Mouse (Mus musculus) cerebellum, adult 18-20 months (tissue): ENCODE measurements around the gene Mau2.
"Not testable (repeated sequence)": the region's sequence is repeated elsewhere in the genome, so short reads cannot be mapped to it uniquely, and the experiment has no call there.

Source experiments
- DNase-seq, 2 experiments: peaks; one replicate each; pipeline ENCODE4 v3.0.0; 2021

Mau2 gene

GRCm38 (mm10) chr8:70042583-70043455, at the start of gene Mau2, which contains the start of gene Sugp1:
Gene Mau2, minus strand, starts transcription at chr8:70042734.
Gene Sugp1, plus strand, starts transcription at chr8:70042813.
- peak; percentile 94 to 96 for DNase-seq

- no peak for DNase-seq
Observed at GRCm38 (mm10) chr8:70089296-70089960, 46.9 kb upstream of the Mau2 start.

DNA sequence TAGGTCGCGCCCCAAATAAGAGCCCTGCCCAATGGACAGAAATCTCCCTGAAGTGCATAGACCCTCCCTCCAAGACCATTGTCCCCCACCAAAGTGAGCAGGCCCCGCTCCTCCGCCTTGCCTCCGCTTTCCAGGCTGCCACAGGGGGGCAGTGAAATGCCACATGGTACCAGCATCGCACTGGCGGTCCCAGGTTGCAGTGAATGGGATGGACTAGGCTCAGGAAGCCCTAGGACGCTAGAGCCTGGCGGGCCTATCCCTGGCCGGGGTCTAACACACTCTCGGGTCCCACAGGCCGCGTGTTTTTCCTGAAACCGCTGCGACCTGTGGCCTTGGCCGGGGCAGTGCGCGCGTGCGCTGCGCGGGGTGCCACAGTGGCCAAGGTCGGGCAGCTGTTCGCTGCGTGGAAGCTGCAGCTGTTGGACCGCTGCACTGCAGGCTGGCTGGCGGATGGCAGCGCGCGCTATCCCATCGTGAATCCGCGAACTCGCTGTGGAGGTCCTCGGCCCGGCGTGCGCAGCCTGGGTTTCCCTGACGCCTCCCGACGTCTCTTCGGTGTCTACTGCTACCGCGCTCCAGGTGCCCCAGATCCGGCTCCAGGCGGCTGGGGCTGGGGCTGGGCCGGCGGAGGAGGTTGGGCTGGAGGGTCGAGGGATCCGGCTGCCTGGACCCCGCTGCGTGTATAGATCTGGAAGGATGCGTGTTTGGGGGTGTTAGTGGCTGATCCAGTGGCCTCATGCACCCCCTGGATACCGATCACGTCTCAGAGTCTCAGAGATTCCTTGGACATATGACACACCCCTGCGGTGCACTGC, 45.5 kb upstream of the Mau2 start:
- DNase-seq: peak; percentile 61 to 62

DNA sequence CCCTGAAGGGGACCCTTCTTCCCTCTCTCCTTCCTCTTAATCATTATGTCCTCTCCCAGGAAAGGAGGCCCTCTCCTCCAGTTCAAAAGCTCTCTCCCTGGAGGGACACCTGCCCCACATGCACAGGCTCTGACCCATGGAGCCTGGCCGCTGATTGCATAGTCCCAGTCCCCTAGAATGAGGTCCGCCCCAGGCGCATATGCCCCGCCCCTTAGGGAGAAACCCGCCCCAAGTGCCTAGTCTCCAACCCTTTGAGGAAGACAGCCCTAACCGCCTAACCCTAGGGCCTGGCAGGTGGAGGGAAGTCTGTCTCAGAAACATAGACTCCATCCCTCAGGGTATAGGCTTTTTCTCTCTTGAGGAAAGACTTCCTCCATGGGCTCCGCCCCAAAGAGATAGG, 44.7 kb upstream of the Mau2 start:
- no peak for DNase-seq

DNA sequence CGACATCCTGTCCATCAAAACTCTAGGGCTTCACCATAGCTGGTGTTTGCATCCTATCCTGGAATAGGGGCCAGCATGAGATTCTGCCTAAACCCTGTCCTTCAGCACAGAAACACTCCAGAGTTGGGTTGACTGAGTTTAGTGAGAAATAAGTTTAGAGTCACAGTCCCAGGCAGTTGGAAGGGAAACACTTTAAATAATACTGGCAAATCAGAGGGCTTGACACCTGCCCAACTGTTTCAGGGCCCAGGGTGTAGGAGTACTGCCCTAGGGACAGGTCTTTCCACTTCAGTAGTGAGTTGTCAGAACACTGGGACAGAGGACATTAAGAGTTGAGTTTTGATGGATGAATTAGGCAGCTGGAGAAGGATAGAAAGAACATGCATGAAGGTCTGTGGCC, 43.6 kb upstream of the Mau2 start:
- no peak for DNase-seq

DNA sequence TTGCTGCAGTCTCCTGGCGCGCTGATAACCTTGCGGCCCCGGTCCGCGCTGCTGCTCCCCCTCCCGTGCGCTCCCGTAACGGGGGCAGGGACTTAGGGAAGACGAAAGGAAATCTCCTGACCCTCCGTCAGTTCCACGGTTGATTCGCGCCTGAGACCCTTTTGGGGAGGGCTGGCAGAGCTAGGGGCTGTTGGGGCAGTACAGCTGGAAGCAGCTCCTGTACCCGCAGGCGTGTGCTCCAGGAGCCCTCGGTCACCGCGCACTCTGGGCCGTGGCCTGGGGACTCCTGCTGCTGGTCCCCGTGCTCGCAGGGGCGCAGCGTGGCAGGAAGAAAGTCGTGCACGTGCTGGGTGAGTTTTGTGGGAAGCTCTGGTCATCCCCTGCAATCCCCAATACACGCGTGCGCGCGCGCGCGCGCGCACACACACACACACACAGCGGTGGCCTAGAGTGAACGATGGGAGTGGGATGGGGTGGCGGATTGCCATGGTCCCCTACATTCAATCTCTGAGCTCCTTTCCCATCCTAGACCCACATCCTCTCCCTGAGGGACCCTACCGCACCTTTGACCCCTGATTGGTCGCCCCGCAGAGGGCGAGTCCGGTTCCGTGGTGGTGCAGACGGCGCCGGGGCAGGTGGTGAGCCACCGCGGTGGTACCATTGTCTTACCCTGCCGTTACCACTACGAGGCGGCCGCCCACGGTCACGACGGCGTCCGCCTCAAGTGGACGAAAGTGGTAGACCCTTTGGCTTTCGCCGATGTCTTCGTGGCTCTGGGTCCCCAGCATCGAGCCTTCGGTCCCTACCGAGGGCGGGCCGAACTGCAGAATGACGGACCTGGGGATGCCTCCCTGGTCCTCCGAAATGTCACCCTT, 41.9 kb upstream of the Mau2 start:
- peak; percentile 60 to 62 for DNase-seq

- DNase-seq: peak; percentile 91 to 95
Observed at GRCm38 (mm10) chr8:70083285-70083684, 40.8 kb upstream of the Mau2 start, which contains the start of gene Hapln4. Gene Hapln4, plus strand, starts transcription at chr8:70083457.

DNA sequence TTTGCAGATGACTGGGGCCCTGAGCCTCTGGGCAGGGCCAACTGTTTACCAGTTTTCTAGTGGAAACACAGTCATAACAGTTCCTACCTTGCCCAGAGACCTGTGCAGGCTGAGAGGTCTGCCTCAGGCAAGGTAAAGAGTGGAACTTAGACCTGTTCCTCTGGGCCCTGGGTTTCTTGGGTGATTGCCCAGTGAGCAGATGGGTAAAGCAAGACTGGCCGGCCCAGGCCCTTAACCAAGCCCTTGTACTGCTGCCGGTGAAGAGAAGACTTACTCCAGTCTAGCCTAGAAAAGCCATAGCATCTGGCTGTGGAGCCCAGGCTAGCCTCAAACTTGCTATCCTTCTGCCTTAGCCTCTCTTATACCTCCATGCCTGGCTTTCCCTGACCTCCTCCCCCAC, 39.4 kb upstream of the Mau2 start:
- peak; percentile 37 to 44 for DNase-seq

GRCm38 (mm10) chr8:70073682-70074081, 31.1 kb upstream of the Mau2 start:
- no peak for DNase-seq

DNA sequence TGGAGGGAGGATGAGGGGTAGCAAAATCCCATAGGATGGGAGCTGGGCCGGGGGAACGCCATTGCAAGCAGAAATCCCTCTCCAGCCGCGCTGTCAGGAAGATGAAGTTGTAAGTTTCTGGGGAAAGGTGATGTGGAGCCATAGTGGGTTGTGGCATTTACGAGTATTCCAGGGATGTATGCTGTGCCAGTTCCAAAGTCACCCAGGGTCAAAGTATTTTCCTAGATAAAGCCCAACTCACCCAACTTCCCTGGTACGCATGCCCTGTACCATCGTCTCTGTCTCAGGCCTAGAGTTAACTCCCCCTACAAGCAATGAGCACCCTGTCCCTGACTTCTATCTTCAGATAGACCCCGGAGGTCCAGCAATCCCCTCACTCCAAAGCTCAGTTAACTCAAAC, 30.6 kb upstream of the Mau2 start:
- no peak for DNase-seq

GRCm38 (mm10) chr8:70072441-70073069, 30.0 kb upstream of the Mau2 start, which contains the start of gene Tm6sf2:
Gene Tm6sf2, plus strand, starts transcription at chr8:70072924.
- no peak for DNase-seq

- DNase-seq: no peak
Observed at GRCm38 (mm10) chr8:70071836-70072440, 29.4 kb upstream of the Mau2 start.

- DNase-seq: no peak
Observed at GRCm38 (mm10) chr8:70057721-70058120, 15.2 kb upstream of the Mau2 start.

DNA sequence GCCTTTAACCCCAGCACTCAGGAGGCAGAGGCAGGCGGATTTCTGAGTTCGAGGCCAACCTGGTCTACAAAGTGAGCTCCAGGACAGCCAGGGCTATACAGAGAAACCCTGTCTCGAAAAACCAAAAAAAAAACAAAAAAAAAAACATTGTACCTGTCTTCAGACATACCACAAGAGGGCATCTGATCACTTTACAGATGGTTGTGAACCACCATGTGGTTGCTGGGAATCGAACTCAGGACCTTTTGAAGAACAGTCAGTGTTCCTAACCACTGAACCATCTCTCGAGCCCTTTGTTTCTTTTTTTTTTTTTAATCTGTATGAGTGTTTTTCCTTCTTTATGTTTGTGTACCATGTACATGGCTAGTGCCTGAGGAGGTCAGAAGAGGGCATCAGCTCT, 7.9 kb upstream of the Mau2 start:
- not testable (repeated sequence) for DNase-seq

GRCm38 (mm10) chr8:70049662-70050061, 7.1 kb upstream of the Mau2 start:
- no peak for DNase-seq

DNA sequence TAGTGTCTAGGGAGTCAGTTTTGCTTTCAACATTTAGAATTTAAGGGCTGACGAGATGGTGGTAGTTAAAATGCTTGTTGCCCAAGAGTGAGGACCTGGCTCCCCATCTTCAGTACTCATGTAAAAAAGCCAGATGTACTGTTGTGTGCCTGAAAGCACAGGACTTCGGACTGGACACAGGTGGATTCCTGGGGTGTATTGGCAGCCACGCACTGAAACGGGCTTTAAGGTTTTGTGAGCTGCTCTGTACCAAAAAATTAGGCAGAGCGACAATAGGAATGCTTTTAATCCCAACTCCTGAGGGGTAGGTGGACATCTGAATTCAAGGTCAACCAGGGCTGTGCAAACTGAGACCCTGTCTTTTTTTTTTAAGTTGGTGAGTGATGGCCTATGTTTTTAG, 1.5 kb upstream of the Mau2 start:
- no peak for DNase-seq

- peak in 1 of 2 experiments; percentile 38 for DNase-seq
Observed at GRCm38 (mm10) chr8:70041885-70042546, 518 bp downstream of the Mau2 start.

GRCm38 (mm10) chr8:70037994-70038393, 4.5 kb downstream of the Mau2 start:
- DNase-seq: no peak

GRCm38 (mm10) chr8:70030255-70030654, 12.3 kb downstream of the Mau2 start:
- no peak for DNase-seq

DNA sequence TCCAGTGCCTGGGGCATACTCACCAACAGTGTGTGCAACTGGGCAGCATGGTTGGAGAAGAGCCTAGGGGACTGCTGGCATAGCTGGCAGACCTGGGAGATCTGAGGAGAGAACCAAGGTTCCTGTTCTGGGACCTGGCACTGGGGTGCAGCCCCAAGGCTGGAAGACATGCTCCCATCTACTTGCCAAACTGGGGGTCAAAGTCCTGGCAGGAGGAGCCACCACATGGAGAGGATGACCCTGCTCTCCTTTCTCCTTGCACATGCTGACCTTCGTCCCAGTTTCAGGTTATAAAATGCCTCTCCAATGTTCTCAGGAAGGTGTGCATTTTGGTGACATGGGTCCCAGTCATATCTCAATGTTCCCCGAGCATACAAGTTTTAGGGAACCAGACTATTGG, 16.4 kb downstream of the Mau2 start:
- DNase-seq: no peak

DNA sequence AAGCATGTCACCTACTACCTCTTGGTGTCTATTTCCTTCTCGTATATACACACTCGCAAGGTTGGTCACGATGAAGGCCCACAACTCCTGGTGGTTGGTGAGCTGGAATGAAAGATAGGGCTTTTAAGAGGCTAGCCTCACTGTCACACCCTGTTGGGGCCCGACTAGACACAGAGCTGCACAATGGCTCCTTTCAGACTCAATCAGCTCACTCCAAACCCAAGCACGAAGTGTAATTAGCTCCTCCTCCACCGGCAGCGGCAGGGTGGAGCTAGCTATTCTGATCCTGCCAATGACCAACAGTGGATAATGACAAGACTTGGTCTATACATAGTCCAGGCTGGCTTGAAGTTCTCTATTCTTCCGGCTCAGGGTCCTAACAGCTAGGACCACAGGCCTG, 18.9 kb downstream of the Mau2 start:
- DNase-seq: no peak
